Mouse (Mus musculus): ENCODE measurements around the gene Notch1.

DNA sequence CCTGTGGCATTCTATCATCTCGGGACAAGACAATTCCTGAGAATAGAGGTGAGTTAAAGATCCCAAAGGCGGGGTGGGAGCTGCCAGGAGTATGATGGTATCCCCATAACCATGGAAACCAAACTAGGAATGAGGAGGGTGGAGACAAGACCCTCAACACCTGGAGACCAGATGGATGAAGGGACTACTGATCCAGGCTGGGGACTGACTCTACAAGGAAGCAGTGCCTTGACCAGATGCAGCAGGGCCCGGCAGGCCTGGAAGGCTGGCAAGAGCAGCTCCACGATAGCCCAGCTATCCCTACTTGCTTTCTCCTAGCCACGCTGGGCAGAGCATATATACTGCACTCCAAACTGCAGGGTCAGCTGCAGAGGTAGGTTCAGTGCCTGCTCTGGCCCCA, 524 bp upstream of the Notch1 start:
- TF ChIP-seq CTCF (IDR thresholded peaks at IDR 0.05; ENCODE audit: extremely low read depth, insufficient read depth, low read length) (no peak), POLR2A (IDR thresholded peaks at IDR 0.05; ENCODE audit: extremely low read depth, insufficient read depth, low read length) (no peak)

Measured in cortical plate, adult 2 months (tissue).